Mouse (Mus musculus): ENCODE data around the gene Keap1. TPM values are rescaled to one million over a fixed set of nuclear protein-coding genes. Genes with fewer than 3 reads are reported as not detected.
A peak's percentile ranks its signal among the peaks of the same experiment; 100 is the strongest.
"Not testable (repeated sequence)": the region's sequence is repeated elsewhere in the genome, so short reads cannot be mapped to it uniquely, and the experiment has no call there.

The Keap1 gene
- polyA plus RNA-seq, 1 experiment: 19.6 TPM

- H3K27me3 ChIP-seq (ENCODE audit: control insufficient read depth, insufficient read depth, low read length, poor library complexity, severe bottlenecking): no peaks in the 10 kb centered on the region
- H3K27ac ChIP-seq (ENCODE audit: insufficient read depth, low read length): no peak overlapping the region
- no peak overlapping the region for H3K4me3 ChIP-seq (ENCODE audit: low read depth, low read length)
- H3K4me1 ChIP-seq (ENCODE audit: control insufficient read depth, insufficient read depth, low read length): peaks cover 7% of the 10 kb centered on the region
- TF ChIP-seq CTCF (IDR thresholded peaks at IDR 0.05; ENCODE audit: low read depth, low read length) (no peak), POLR2A (IDR thresholded peaks at IDR 0.05; ENCODE audit: insufficient read depth, low read length) (no peak), EP300 (IDR thresholded peaks at IDR 0.05; ENCODE audit: insufficient read depth, low read depth, low read length) (no peak)
- H3K9me3 ChIP-seq (replicated peaks; ENCODE audit: control insufficient read depth, insufficient read depth, low read length, poor library complexity, severe bottlenecking): no peaks in the 10 kb centered on the region
- no peaks in the 10 kb centered on the region for H3K36me3 ChIP-seq (ENCODE audit: control insufficient read depth, insufficient read depth, low read length, poor library complexity, severe bottlenecking)
- H3K9ac ChIP-seq (ENCODE audit: low read depth, poor library complexity, severe bottlenecking): no peak overlapping the region
Observed at GRCm38 (mm10) chr9:21198960-21199359, 40.2 kb downstream of the Keap1 start.

- Histone ChIP-seq H3K27me3 (ENCODE audit: control insufficient read depth, insufficient read depth, low read length, poor library complexity, severe bottlenecking) (no peaks in the 10 kb centered on the region), H3K4me3 (ENCODE audit: low read depth, low read length) (no peak overlapping the region), H3K4me1 (ENCODE audit: control insufficient read depth, insufficient read depth, low read length) (peaks cover 7% of the 10 kb centered on the region), H3K9me3 (replicated peaks; ENCODE audit: control insufficient read depth, insufficient read depth, low read length, poor library complexity, severe bottlenecking) (no peaks in the 10 kb centered on the region), H3K9ac (ENCODE audit: low read depth, poor library complexity, severe bottlenecking) (no peak overlapping the region), H3K36me3 (ENCODE audit: control insufficient read depth, insufficient read depth, low read length, poor library complexity, severe bottlenecking) (no peaks in the 10 kb centered on the region), H3K27ac (ENCODE audit: insufficient read depth, low read length) (no peak overlapping the region)
- TF ChIP-seq POLR2A (IDR thresholded peaks at IDR 0.05; ENCODE audit: insufficient read depth, low read length): no peak
- TF ChIP-seq CTCF (IDR thresholded peaks at IDR 0.05; ENCODE audit: low read depth, low read length): no peak
- no peak for TF ChIP-seq EP300 (IDR thresholded peaks at IDR 0.05; ENCODE audit: insufficient read depth, low read depth, low read length)
Observed at GRCm38 (mm10) chr9:21197981-21198380, 41.2 kb downstream of the Keap1 start.

- peak overlapping the region; percentile 20 for H3K4me3 ChIP-seq (ENCODE audit: low read depth, low read length)
- no peak for TF ChIP-seq POLR2A (IDR thresholded peaks at IDR 0.05; ENCODE audit: insufficient read depth, low read length)
- no peak for TF ChIP-seq EP300 (IDR thresholded peaks at IDR 0.05; ENCODE audit: insufficient read depth, low read depth, low read length)
- TF ChIP-seq CTCF (IDR thresholded peaks at IDR 0.05; ENCODE audit: low read depth, low read length): no peak
- H3K9ac ChIP-seq (ENCODE audit: low read depth, poor library complexity, severe bottlenecking): no peak overlapping the region
- H3K27ac ChIP-seq (ENCODE audit: insufficient read depth, low read length): no peak overlapping the region
- H3K9me3 ChIP-seq (replicated peaks; ENCODE audit: control insufficient read depth, insufficient read depth, low read length, poor library complexity, severe bottlenecking): no peaks in the 10 kb centered on the region
- H3K4me1 ChIP-seq (ENCODE audit: control insufficient read depth, insufficient read depth, low read length): peaks cover 7% of the 10 kb centered on the region
- H3K27me3 ChIP-seq (ENCODE audit: control insufficient read depth, insufficient read depth, low read length, poor library complexity, severe bottlenecking): no peaks in the 10 kb centered on the region
- H3K36me3 ChIP-seq (ENCODE audit: control insufficient read depth, insufficient read depth, low read length, poor library complexity, severe bottlenecking): no peaks in the 10 kb centered on the region
Observed at GRCm38 (mm10) chr9:21196521-21197433, 42.4 kb downstream of the Keap1 start.

- H3K36me3 ChIP-seq (ENCODE audit: control insufficient read depth, insufficient read depth, low read length, poor library complexity, severe bottlenecking); H3K4me1 ChIP-seq (ENCODE audit: control insufficient read depth, insufficient read depth, low read length); H3K9ac ChIP-seq (ENCODE audit: low read depth, poor library complexity, severe bottlenecking); H3K9me3 ChIP-seq (replicated peaks; ENCODE audit: control insufficient read depth, insufficient read depth, low read length, poor library complexity, severe bottlenecking); H3K4me3 ChIP-seq (ENCODE audit: low read depth, low read length); H3K27me3 ChIP-seq (ENCODE audit: control insufficient read depth, insufficient read depth, low read length, poor library complexity, severe bottlenecking): not testable (repeated sequence)
- H3K27ac ChIP-seq (ENCODE audit: insufficient read depth, low read length): 0 out of 2 replicates have a peak overlapping the region, but pooled peaks have one; percentile 5
Observed at GRCm38 (mm10) chr9:21195736-21196505, 43.2 kb downstream of the Keap1 start.

GRCm38 (mm10) chr9:21194787-21195493 lies 44.2 kb downstream of the Keap1 start:
- H3K9ac ChIP-seq (ENCODE audit: low read depth, poor library complexity, severe bottlenecking): no peak overlapping the region
- H3K9me3 ChIP-seq (replicated peaks; ENCODE audit: control insufficient read depth, insufficient read depth, low read length, poor library complexity, severe bottlenecking): no peaks in the 10 kb centered on the region
- H3K36me3 ChIP-seq (ENCODE audit: control insufficient read depth, insufficient read depth, low read length, poor library complexity, severe bottlenecking): no peaks in the 10 kb centered on the region
- no peaks in the 10 kb centered on the region for H3K27me3 ChIP-seq (ENCODE audit: control insufficient read depth, insufficient read depth, low read length, poor library complexity, severe bottlenecking)
- H3K4me1 ChIP-seq (ENCODE audit: control insufficient read depth, insufficient read depth, low read length): peaks cover 7% of the 10 kb centered on the region
- TF ChIP-seq POLR2A (IDR thresholded peaks at IDR 0.05; ENCODE audit: insufficient read depth, low read length): no peak
- TF ChIP-seq EP300 (IDR thresholded peaks at IDR 0.05; ENCODE audit: insufficient read depth, low read depth, low read length): no peak
- H3K27ac ChIP-seq (ENCODE audit: insufficient read depth, low read length): no peak overlapping the region
- no peak overlapping the region for H3K4me3 ChIP-seq (ENCODE audit: low read depth, low read length)

Measured in ES-Bruce4 (cell line).